Mouse (Mus musculus): ENCODE data around the gene Olfr1337.
"Not testable (repeated sequence)": the region's sequence is repeated elsewhere in the genome, so short reads cannot be mapped to it uniquely, and the experiment has no call there.

Olfr1337 gene

GRCm38 (mm10) chr4:118782486-118782885, at the start of gene Olfr1337:
Gene Olfr1337, minus strand, starts transcription at chr4:118782586.
- no peak for DNase-seq (ENCODE audit: low read depth, low spot score)

GRCm38 (mm10) chr4:118818921-118819320, 36.5 kb upstream of the Olfr1337 start:
- DNase-seq (ENCODE audit: low read depth, low spot score), result no peak

- no peak for DNase-seq (ENCODE audit: low read depth, low spot score)
Measured at GRCm38 (mm10) chr4:118809844-118810243, 27.5 kb upstream of the Olfr1337 start, which contains the start of gene Olfr1335. Gene Olfr1335, minus strand, starts transcription at chr4:118809944.

- not testable (repeated sequence) for DNase-seq (ENCODE audit: low read depth, low spot score)
Measured at GRCm38 (mm10) chr4:118792796-118793195, 10.4 kb upstream of the Olfr1337 start.

GRCm38 (mm10) chr4:118758637-118759036, 23.7 kb downstream of the Olfr1337 start, which contains the start of gene Olfr1338:
Gene Olfr1338, minus strand, starts transcription at chr4:118758737.
- no peak for DNase-seq (ENCODE audit: low read depth, low spot score)

GRCm38 (mm10) chr4:118741881-118742280, 40.5 kb downstream of the Olfr1337 start:
- no peak for DNase-seq (ENCODE audit: low read depth, low spot score)

- DNase-seq (ENCODE audit: low read depth, low spot score), result no peak
Measured at GRCm38 (mm10) chr4:118740988-118741698, 41.2 kb downstream of the Olfr1337 start.

GRCm38 (mm10) chr4:118739574-118739973, 42.8 kb downstream of the Olfr1337 start:
- DNase-seq (ENCODE audit: low read depth, low spot score), result no peak

GRCm38 (mm10) chr4:118731875-118732274, 50.5 kb downstream of the Olfr1337 start, which contains the start of gene Olfr1339:
Gene Olfr1339, plus strand, starts transcription at chr4:118732175.
- no peak for DNase-seq (ENCODE audit: low read depth, low spot score)

Data from skeletal muscle tissue, adult 2 months (tissue).